Mouse (Mus musculus): ENCODE measurements at regions not wholly inside any gene's neighbourhood (a gene's known extent, or its start where the extent isn't known, plus 50 kb on each side); places are given as distances from the start of the nearest gene placed in this dataset.

- TF ChIP-seq CTCF (IDR thresholded peaks at IDR 0.05): no peak
- WGBS: 47% methylated on average over 2 of the region's 2 CpGs
Measured at GRCm38 (mm10) chr12:59834809-59835208, 615.3 kb upstream of the Fbxo33 start.

GRCm38 (mm10) chr12:59822918-59823317, 603.4 kb upstream of the Fbxo33 start:
- no peak for ATAC-seq (ENCODE audit: low FRiP score)
- no peaks in the 10 kb centered on the region; the same call in 1 of the 2 replicates for H3K9me3 ChIP-seq (ENCODE audit: low read length)
- no peak for DNase-seq (ENCODE audit: low spot score)
- TF ChIP-seq CTCF (IDR thresholded peaks at IDR 0.05): no peak
- no peaks in the 10 kb centered on the region for H3K36me3 ChIP-seq (ENCODE audit: insufficient read depth, low read length)
- H3K9ac ChIP-seq (replicated peaks; ENCODE audit: low read length, poor library complexity, severe bottlenecking): no peak overlapping the region
- no peak overlapping the region for H3K27ac ChIP-seq (ENCODE audit: low read depth, low read length)
- WGBS: 59% methylated on average over 3 of the region's 3 CpGs
- no peak overlapping the region for H3K4me3 ChIP-seq (ENCODE audit: low read depth, low read length)
- no peaks in the 10 kb centered on the region for H3K4me1 ChIP-seq (ENCODE audit: insufficient read depth, low read length)
- H3K4me2 ChIP-seq (ENCODE audit: low read depth, low read length, poor library complexity, severe bottlenecking): no peak overlapping the region
- no peaks in the 10 kb centered on the region for H3K27me3 ChIP-seq (ENCODE audit: insufficient read depth, low read length)

More at GRCm38 (mm10) chr12:59834809-59835208, 615.3 kb upstream of the Fbxo33 start:
- Histone ChIP-seq H3K4me1 (ENCODE audit: insufficient read depth, low read length) (no peaks in the 10 kb centered on the region), H3K27ac (ENCODE audit: low read depth, low read length) (no peak overlapping the region), H3K36me3 (ENCODE audit: insufficient read depth, low read length) (no peaks in the 10 kb centered on the region), H3K4me3 (ENCODE audit: low read depth, low read length) (no peak overlapping the region), H3K9me3 (ENCODE audit: low read length) (no peaks in the 10 kb centered on the region), H3K4me2 (ENCODE audit: low read depth, low read length, poor library complexity, severe bottlenecking) (no peak overlapping the region), H3K9ac (replicated peaks; ENCODE audit: low read length, poor library complexity, severe bottlenecking) (no peak overlapping the region), H3K27me3 (ENCODE audit: insufficient read depth, low read length) (no peaks in the 10 kb centered on the region)
- DNase-seq (ENCODE audit: low spot score) (no peak), ATAC-seq (ENCODE audit: low FRiP score) (no peak)

GRCm38 (mm10) chr12:59822435-59822834, 602.9 kb upstream of the Fbxo33 start:
- Histone ChIP-seq H3K27ac (ENCODE audit: low read depth, low read length) (no peak overlapping the region), H3K4me2 (ENCODE audit: low read depth, low read length, poor library complexity, severe bottlenecking) (no peak overlapping the region), H3K27me3 (ENCODE audit: insufficient read depth, low read length) (no peaks in the 10 kb centered on the region), H3K4me3 (ENCODE audit: low read depth, low read length) (no peak overlapping the region), H3K9ac (replicated peaks; ENCODE audit: low read length, poor library complexity, severe bottlenecking) (no peak overlapping the region), H3K4me1 (ENCODE audit: insufficient read depth, low read length) (no peaks in the 10 kb centered on the region), H3K9me3 (ENCODE audit: low read length) (no peaks in the 10 kb centered on the region), H3K36me3 (ENCODE audit: insufficient read depth, low read length) (no peaks in the 10 kb centered on the region)
- WGBS: 47% methylated on average over 2 of the region's 2 CpGs
- no peak for TF ChIP-seq CTCF (IDR thresholded peaks at IDR 0.05)
- no peak for DNase-seq (ENCODE audit: low spot score)
- no peak for ATAC-seq (ENCODE audit: low FRiP score)

GRCm38 (mm10) chr12:59821698-59822097, 602.2 kb upstream of the Fbxo33 start:
- TF ChIP-seq CTCF (IDR thresholded peaks at IDR 0.05): no peak
- ATAC-seq (ENCODE audit: low FRiP score) (no peak), DNase-seq (ENCODE audit: low spot score) (no peak)
- 82% methylated on average over 2 of the region's 2 CpGs for WGBS
- Histone ChIP-seq H3K4me2 (ENCODE audit: low read depth, low read length, poor library complexity, severe bottlenecking) (no peak overlapping the region), H3K4me3 (ENCODE audit: low read depth, low read length) (no peak overlapping the region), H3K4me1 (ENCODE audit: insufficient read depth, low read length) (no peaks in the 10 kb centered on the region), H3K27me3 (ENCODE audit: insufficient read depth, low read length) (no peaks in the 10 kb centered on the region), H3K9ac (replicated peaks; ENCODE audit: low read length, poor library complexity, severe bottlenecking) (no peak overlapping the region), H3K27ac (ENCODE audit: low read depth, low read length) (no peak overlapping the region), H3K36me3 (ENCODE audit: insufficient read depth, low read length) (no peaks in the 10 kb centered on the region), H3K9me3 (ENCODE audit: low read length) (no peaks in the 10 kb centered on the region)

DNA sequence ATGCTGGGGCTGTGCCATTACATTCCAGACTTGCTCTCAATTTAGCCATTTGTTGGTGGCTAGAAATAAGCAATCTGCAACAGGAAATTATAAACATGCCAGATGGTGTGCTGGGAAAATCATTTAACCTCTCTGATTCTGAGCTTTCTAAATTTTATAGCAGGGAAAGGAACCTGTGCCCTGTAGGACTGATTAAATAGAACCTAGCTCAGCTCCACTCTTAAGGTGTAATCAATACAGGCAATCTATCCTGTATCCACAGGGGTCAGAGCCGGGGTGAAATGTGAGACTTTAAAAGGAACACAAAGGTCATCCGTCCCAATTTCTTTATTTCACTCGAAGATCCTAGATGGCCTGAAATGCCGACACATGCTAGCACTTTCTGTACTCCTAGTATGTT, 596.4 kb upstream of the Fbxo33 start:
- Histone ChIP-seq H3K4me1 (ENCODE audit: insufficient read depth, low read length) (no peaks in the 10 kb centered on the region), H3K27ac (ENCODE audit: low read depth, low read length) (no peak overlapping the region), H3K27me3 (ENCODE audit: insufficient read depth, low read length) (no peaks in the 10 kb centered on the region), H3K9ac (replicated peaks; ENCODE audit: low read length, poor library complexity, severe bottlenecking) (no peak overlapping the region), H3K36me3 (ENCODE audit: insufficient read depth, low read length) (no peaks in the 10 kb centered on the region), H3K9me3 (ENCODE audit: low read length) (no peaks in the 10 kb centered on the region), H3K4me2 (ENCODE audit: low read depth, low read length, poor library complexity, severe bottlenecking) (no peak overlapping the region), H3K4me3 (ENCODE audit: low read depth, low read length) (no peak overlapping the region)
- no peak for TF ChIP-seq CTCF (IDR thresholded peaks at IDR 0.05)
- no peak for ATAC-seq (ENCODE audit: low FRiP score)
- no peak for DNase-seq (ENCODE audit: low spot score)
- 87% methylated on average over 4 of the region's 4 CpGs for WGBS

GRCm38 (mm10) chr12:59814356-59814755, 594.8 kb upstream of the Fbxo33 start:
- 81% methylated on average over 13 of the region's 13 CpGs for WGBS
- no peak overlapping the region for H3K4me2 ChIP-seq (ENCODE audit: low read depth, low read length, poor library complexity, severe bottlenecking)
- no peaks in the 10 kb centered on the region for H3K27me3 ChIP-seq (ENCODE audit: insufficient read depth, low read length)
- H3K27ac ChIP-seq (ENCODE audit: low read depth, low read length): no peak overlapping the region
- H3K9ac ChIP-seq (replicated peaks; ENCODE audit: low read length, poor library complexity, severe bottlenecking): no peak overlapping the region
- no peak for TF ChIP-seq CTCF (IDR thresholded peaks at IDR 0.05)
- DNase-seq (ENCODE audit: low spot score) (no peak), ATAC-seq (ENCODE audit: low FRiP score) (no peak)
- no peak overlapping the region for H3K4me3 ChIP-seq (ENCODE audit: low read depth, low read length)
- no peaks in the 10 kb centered on the region for H3K9me3 ChIP-seq (ENCODE audit: low read length)
- no peaks in the 10 kb centered on the region for H3K36me3 ChIP-seq (ENCODE audit: insufficient read depth, low read length)
- no peaks in the 10 kb centered on the region for H3K4me1 ChIP-seq (ENCODE audit: insufficient read depth, low read length)
